Mouse (Mus musculus): Measurements from ENCODE around the gene Gabra2.

GRCm38 (mm10) chr5:71127721-71128120 lies 32.1 kb upstream of the Gabra2 start:
- TF ChIP-seq CTCF (conservative IDR thresholded peaks at IDR 0.05; ENCODE audit: low read length) (no peak), POU5F1 (IDR thresholded peaks at IDR 0.05; ENCODE audit: borderline replicate concordance, low read length) (no peak), NANOG (IDR thresholded peaks at IDR 0.05; ENCODE audit: borderline replicate concordance, low read length) (no peak)

Measured in E14TG2a.4 (cell line).